Mouse (Mus musculus) MEL (cell line): ENCODE measurements at regions not wholly inside any gene's neighbourhood (a gene's known extent, or its start where the extent isn't known, plus 50 kb on each side); places are given as distances from the start of the nearest gene placed in this dataset.

Source experiments
- DNase-seq: peaks from one replicate; pipeline ENCODE4 v3.0.0; 2011; ENCODE audit warnings: low read depth, low spot score
- H3K27ac ChIP-seq: 2 replicates; pipeline ENCODE4 v1.5.1; 2012; ENCODE audit warnings: low read depth, mild to moderate bottlenecking, control low read depth, low read length, moderate library complexity; ENCODE audit not compliant: control insufficient read depth
- H3K27me3 ChIP-seq, 2 experiments: fragments of 150-350 bp in 1 of 2; sonication (generic) in 1 of 2; 2 replicates each; pipeline ENCODE4 v1.6.1; 2012; ENCODE audit warnings: low read length in 2 of 2, mild to moderate bottlenecking in 2 of 2, improper control_type of control experiment in 1 of 2, moderate library complexity in 1 of 2; ENCODE audit not compliant: insufficient read depth in 2 of 2, control insufficient read depth in 1 of 2
- H3K36me3 ChIP-seq, 2 experiments: 2 replicates each; pipeline ENCODE4 v1.6.1; 2012 to 2014; ENCODE audit warnings: low read length in 2 of 2, improper control_type of control experiment in 1 of 2, inconsistent platforms in 1 of 2, mild to moderate bottlenecking in 1 of 2; ENCODE audit not compliant: insufficient read depth in 2 of 2, control insufficient read depth in 1 of 2
- H3K4me1 ChIP-seq, 2 experiments: fragments of 150-350 bp in 1 of 2; sonication (generic) in 1 of 2; 2 replicates each; pipeline ENCODE4 v1.6.1; 2012; ENCODE audit warnings: low read length in 2 of 2, improper control_type of control experiment in 1 of 2, mild to moderate bottlenecking in 1 of 2; ENCODE audit not compliant: insufficient read depth in 2 of 2, control insufficient read depth in 1 of 2
- H3K4me3 ChIP-seq, 2 experiments: fragments of 150-350 bp in 1 of 2; sonication (generic) in 1 of 2; 2 replicates each; pipeline ENCODE4 v1.5.1; 2012; ENCODE audit warnings: low read depth in 2 of 2, low read length in 2 of 2, mild to moderate bottlenecking in 2 of 2, moderate library complexity in 2 of 2, control low read depth in 1 of 2, improper control_type of control experiment in 1 of 2; ENCODE audit not compliant: control insufficient read depth in 1 of 2, insufficient read depth in 1 of 2
- H3K79me2 ChIP-seq: 2 replicates; pipeline ENCODE4 v1.6.1; 2012; ENCODE audit warnings: mild to moderate bottlenecking, low read length, moderate library complexity; ENCODE audit not compliant: control insufficient read depth, poor library complexity, insufficient read depth
- H3K9ac ChIP-seq: 2 replicates; pipeline ENCODE4 v1.6.1; 2012; ENCODE audit warnings: low read depth, mild to moderate bottlenecking, control low read depth, low read length, moderate library complexity; ENCODE audit not compliant: control insufficient read depth, poor library complexity, severe bottlenecking
- H3K9me3 ChIP-seq: fragments of 150-350 bp; sonication (generic); replicated peaks from 2 replicates; pipeline ENCODE4 v1.6.1; 2012; ENCODE audit warnings: mild to moderate bottlenecking, low read length, improper control_type of control experiment, moderate library complexity; ENCODE audit not compliant: insufficient read depth
- CTCF ChIP-seq, 3 experiments: IDR thresholded peaks in 2 of 3; conservative IDR thresholded peaks in 1 of 3; 2 replicates each; pipeline ENCODE4 v1.5.1; 2011 to 2012; ENCODE audit warnings: low read length in 3 of 3, low read depth in 2 of 3, mild to moderate bottlenecking in 2 of 3, improper control_type of control experiment in 1 of 3, inconsistent platforms in 1 of 3, mixed read lengths in 1 of 3, moderate library complexity in 1 of 3; ENCODE audit not compliant: control insufficient read depth in 1 of 3, insufficient read depth in 1 of 3, poor library complexity in 1 of 3, severe bottlenecking in 1 of 3
- ELF1 ChIP-seq: IDR thresholded peaks from 2 replicates; pipeline ENCODE4 v1.6.1; 2014; ENCODE audit warnings: low read depth, mild to moderate bottlenecking, inconsistent platforms, low read length, improper control_type of control experiment, moderate library complexity
- ETS1 ChIP-seq: IDR thresholded peaks from 2 replicates; pipeline ENCODE4 v1.6.1; 2012; ENCODE audit warnings: low read depth, mild to moderate bottlenecking, inconsistent platforms, low read length, improper control_type of control experiment, moderate library complexity
- JUND ChIP-seq: IDR thresholded peaks from 2 replicates; pipeline ENCODE4 v1.6.1; 2011; ENCODE audit warnings: low read depth, mild to moderate bottlenecking, improper control_type of control experiment, low read length
- KAT2A ChIP-seq: conservative IDR thresholded peaks from 2 replicates; pipeline ENCODE4 v1.6.1; 2012; ENCODE audit warnings: low read depth, low read length, improper control_type of control experiment, inconsistent platforms
- NRF1 ChIP-seq: IDR thresholded peaks from 2 replicates; pipeline ENCODE4 v1.6.1; 2014; ENCODE audit warnings: low read depth, mild to moderate bottlenecking, inconsistent platforms, low read length, improper control_type of control experiment, moderate library complexity; ENCODE audit not compliant: poor library complexity, insufficient read depth, severe bottlenecking
- POLR2A ChIP-seq, 2 experiments: IDR thresholded peaks; 2 replicates each; pipeline ENCODE4 v1.6.1; 2011 to 2012; ENCODE audit warnings: low read length in 2 of 2, mild to moderate bottlenecking in 2 of 2, control low read depth in 1 of 2, improper control_type of control experiment in 1 of 2, low read depth in 1 of 2, moderate library complexity in 1 of 2; ENCODE audit not compliant: control insufficient read depth in 1 of 2, insufficient read depth in 1 of 2, poor library complexity in 1 of 2
- RAD21 ChIP-seq: IDR thresholded peaks from 2 replicates; pipeline ENCODE4 v1.6.1; 2011; ENCODE audit warnings: mild to moderate bottlenecking, low read depth, low read length, improper control_type of control experiment
- RCOR1 ChIP-seq: IDR thresholded peaks from 2 replicates; pipeline ENCODE4 v1.6.1; 2012; ENCODE audit warnings: low read depth, mild to moderate bottlenecking, inconsistent platforms, low read length, improper control_type of control experiment
- SMC3 ChIP-seq: IDR thresholded peaks from 2 replicates; pipeline ENCODE4 v1.6.1; 2011; ENCODE audit warnings: low read depth, low read length, improper control_type of control experiment
- USF2 ChIP-seq, 2 experiments: IDR thresholded peaks; 2 replicates each; pipeline ENCODE4 v1.6.1; 2011 to 2012; ENCODE audit warnings: improper control_type of control experiment in 2 of 2, low read length in 2 of 2, borderline replicate concordance in 1 of 2, inconsistent platforms in 1 of 2, low read depth in 1 of 2, mild to moderate bottlenecking in 1 of 2; ENCODE audit not compliant: insufficient read depth in 1 of 2

- TF ChIP-seq KAT2A (no peak), CTCF (IDR thresholded peaks at IDR 0.05 in 2 of 3, conservative IDR thresholded peaks at IDR 0.05 in 1 of 3; ENCODE audit: control insufficient read depth in 1 of 3, insufficient read depth in 1 of 3, low read depth in 2 of 3, low read length in 3 of 3, poor library complexity in 1 of 3, severe bottlenecking in 1 of 3) (no peak)
Measured at GRCm38 (mm10) chr6:59484004-59484403, 57.9 kb upstream of the Gprin3 start (continued).

GRCm38 (mm10) chr6:59483587-59483986 is 57.5 kb upstream of the Gprin3 start:
- TF ChIP-seq ETS1: no peak
- no peak for TF ChIP-seq ELF1
- TF ChIP-seq CTCF (IDR thresholded peaks at IDR 0.05 in 2 of 3, conservative IDR thresholded peaks at IDR 0.05 in 1 of 3; ENCODE audit: control insufficient read depth in 1 of 3, insufficient read depth in 1 of 3, low read depth in 2 of 3, low read length in 3 of 3, poor library complexity in 1 of 3, severe bottlenecking in 1 of 3): peak; percentile 15 to 54 (median 37); a peak in 3 of 6 replicates
- no peak for TF ChIP-seq USF2 (IDR thresholded peaks at IDR 0.05; ENCODE audit: borderline replicate concordance in 1 of 2, insufficient read depth in 1 of 2, low read depth in 1 of 2, low read length in 2 of 2)
- peak; percentile 53 for TF ChIP-seq SMC3
- TF ChIP-seq RAD21: peak; percentile 27
- no peak for TF ChIP-seq POLR2A (IDR thresholded peaks at IDR 0.05; ENCODE audit: control insufficient read depth in 1 of 2, insufficient read depth in 1 of 2, low read depth in 1 of 2, low read length in 2 of 2, poor library complexity in 1 of 2)
- TF ChIP-seq JUND: no peak
- TF ChIP-seq NRF1: no peak
- TF ChIP-seq RCOR1: no peak
- no peak overlapping the region for H3K4me3 ChIP-seq
- no peak overlapping the region for H3K27ac ChIP-seq
- no peaks in the 10 kb centered on the region for H3K36me3 ChIP-seq
- H3K79me2 ChIP-seq: no peaks in the 10 kb centered on the region
- no peaks in the 10 kb centered on the region for H3K9me3 ChIP-seq
- peak; percentile 36 for DNase-seq
- H3K4me1 ChIP-seq: no peaks in the 10 kb centered on the region
- H3K27me3 ChIP-seq: no peaks in the 10 kb centered on the region
- no peak overlapping the region for H3K9ac ChIP-seq
